Mouse (Mus musculus) liver, adult 2 months (tissue): ENCODE results near the gene BC034090.

Experiments used
- CTCF ChIP-seq: fragments of 200-500 bp; IDR thresholded peaks from 2 replicates; pipeline ENCODE4 v1.5.1; 2011; ENCODE audit warnings: low read depth, low read length, control low read depth
- POLR2A ChIP-seq: fragments of 200-500 bp; IDR thresholded peaks from 2 replicates; pipeline ENCODE4 v1.6.1; 2011; ENCODE audit warnings: low read length, control low read depth; ENCODE audit not compliant: insufficient read depth; ENCODE audit errors: extremely low read depth

DNA sequence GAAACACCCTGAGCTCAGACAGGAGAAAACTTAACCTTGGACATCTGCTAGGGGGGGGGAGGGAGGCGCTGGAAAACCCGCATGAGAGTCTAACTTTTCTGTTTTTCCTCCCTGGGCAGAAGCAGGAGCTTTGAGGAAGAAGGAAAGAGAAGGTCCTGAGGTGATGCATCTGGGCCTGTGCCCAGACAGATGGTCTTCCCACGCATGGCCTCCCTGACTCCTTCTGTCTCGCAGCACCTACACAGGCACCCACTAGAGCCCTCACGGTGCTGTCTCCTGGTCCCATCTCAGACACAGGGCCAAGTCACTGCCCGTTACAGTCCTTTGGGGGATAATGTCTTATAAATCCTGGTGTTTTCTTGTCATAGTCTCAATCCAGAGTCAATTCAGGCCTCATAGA, 11.5 kb downstream of the BC034090 start:
- no peak for TF ChIP-seq CTCF
- TF ChIP-seq POLR2A, result no peak
